Mouse (Mus musculus): ENCODE results near the gene Zdhhc20.
"Not testable (repeated sequence)": the region's sequence is repeated elsewhere in the genome, so short reads cannot be mapped to it uniquely, and the experiment has no call there.

The Zdhhc20 gene

GRCm38 (mm10) chr14:57890011-57890842, at the start of gene Zdhhc20:
Zdhhc20 (minus strand) TSS chr14:57890276.
- DNase-seq (ENCODE audit: low read depth, low spot score) = peak; percentile 90

GRCm38 (mm10) chr14:57937297-57937696, 47.2 kb upstream of the Zdhhc20 start:
- DNase-seq (ENCODE audit: low read depth, low spot score) = no peak

GRCm38 (mm10) chr14:57934666-57935065, 44.6 kb upstream of the Zdhhc20 start:
- DNase-seq (ENCODE audit: low read depth, low spot score) = no peak

- DNase-seq (ENCODE audit: low read depth, low spot score) = no peak
These were observed 43.5 kb upstream of the Zdhhc20 start for GRCm38 (mm10) chr14:57933608-57934007.

GRCm38 (mm10) chr14:57932881-57933443, 42.9 kb upstream of the Zdhhc20 start:
- DNase-seq (ENCODE audit: low read depth, low spot score) = no peak

GRCm38 (mm10) chr14:57921428-57922131, 31.5 kb upstream of the Zdhhc20 start:
- DNase-seq (ENCODE audit: low read depth, low spot score) = no peak

GRCm38 (mm10) chr14:57920568-57921310, 30.7 kb upstream of the Zdhhc20 start:
- DNase-seq (ENCODE audit: low read depth, low spot score) = no peak

- DNase-seq (ENCODE audit: low read depth, low spot score) = no peak
These were observed 29.2 kb upstream of the Zdhhc20 start for GRCm38 (mm10) chr14:57919148-57919875.

- DNase-seq (ENCODE audit: low read depth, low spot score) = no peak
These were observed 25.3 kb upstream of the Zdhhc20 start for GRCm38 (mm10) chr14:57915341-57915740.

GRCm38 (mm10) chr14:57912211-57913007, 22.3 kb upstream of the Zdhhc20 start:
- peak; percentile 31 for DNase-seq (ENCODE audit: low read depth, low spot score)

GRCm38 (mm10) chr14:57911787-57912186, 21.7 kb upstream of the Zdhhc20 start:
- DNase-seq (ENCODE audit: low read depth, low spot score) = not testable (repeated sequence)

- DNase-seq (ENCODE audit: low read depth, low spot score) = no peak
These were observed 21.2 kb upstream of the Zdhhc20 start for GRCm38 (mm10) chr14:57911316-57911715.

- DNase-seq (ENCODE audit: low read depth, low spot score) = peak; percentile 76
These were observed 20.5 kb upstream of the Zdhhc20 start for GRCm38 (mm10) chr14:57910501-57911068.

GRCm38 (mm10) chr14:57909297-57909696, 19.2 kb upstream of the Zdhhc20 start:
- no peak for DNase-seq (ENCODE audit: low read depth, low spot score)

GRCm38 (mm10) chr14:57908431-57908830, 18.4 kb upstream of the Zdhhc20 start:
- DNase-seq (ENCODE audit: low read depth, low spot score) = no peak

GRCm38 (mm10) chr14:57901998-57902397, 11.9 kb upstream of the Zdhhc20 start:
- DNase-seq (ENCODE audit: low read depth, low spot score) = no peak

GRCm38 (mm10) chr14:57896882-57897281, 6.8 kb upstream of the Zdhhc20 start:
- DNase-seq (ENCODE audit: low read depth, low spot score) = no peak

- DNase-seq (ENCODE audit: low read depth, low spot score) = not testable (repeated sequence)
These were observed 6.2 kb upstream of the Zdhhc20 start for GRCm38 (mm10) chr14:57896088-57896871.

- no peak for DNase-seq (ENCODE audit: low read depth, low spot score)
These were observed 4.3 kb upstream of the Zdhhc20 start for GRCm38 (mm10) chr14:57894346-57894745.
